Mouse (Mus musculus) forebrain, embryonic 14.5 days (tissue): ENCODE data around the gene Olfr441. TPM values are rescaled to one million over a fixed set of nuclear protein-coding genes. Genes with fewer than 3 reads are reported as not detected.
"Not testable (repeated sequence)": the region's sequence is repeated elsewhere in the genome, so short reads cannot be mapped to it uniquely, and the experiment has no call there.

Source experiments
- ATAC-seq: fragments of 200-750 bp; cut with Nextera tagmentation; 2 replicates; pipeline ENCODE4 v1.8.0; 2017; ENCODE audit warnings: mild to moderate bottlenecking, moderate library complexity
- DNase-seq: peaks from one replicate; pipeline ENCODE4 v3.0.0-alpha.2; 2015; ENCODE audit warnings: low spot score
- H3K27ac ChIP-seq: fragments of 300-500 bp; sonication (generic); 2 replicates; pipeline ENCODE4 v1.5.1; 2014; ENCODE audit warnings: low read depth, mild to moderate bottlenecking, control low read depth, low read length, moderate library complexity
- H3K27me3 ChIP-seq: fragments of 300-500 bp; sonication (generic); replicated peaks from 2 replicates; pipeline ENCODE4 v1.6.1; 2014; ENCODE audit warnings: low read length, control low read depth, mixed read lengths; ENCODE audit not compliant: control insufficient read depth, insufficient read depth
- H3K36me3 ChIP-seq: fragments of 300-500 bp; sonication (generic); 2 replicates; pipeline ENCODE4 v1.6.1; 2014; ENCODE audit warnings: low read length, control low read depth; ENCODE audit not compliant: control insufficient read depth, insufficient read depth
- H3K4me1 ChIP-seq: fragments of 300-500 bp; sonication (generic); 2 replicates; pipeline ENCODE4 v1.6.1; 2014; ENCODE audit warnings: antibody characterized with exemption, low read length, control low read depth; ENCODE audit not compliant: control insufficient read depth, insufficient read depth
- H3K4me2 ChIP-seq: fragments of 300-500 bp; sonication (generic); 2 replicates; pipeline ENCODE4 v1.6.1; 2014; ENCODE audit warnings: mild to moderate bottlenecking, control low read depth, low read length
- H3K4me3 ChIP-seq: fragments of 300-500 bp; sonication (generic); 2 replicates; pipeline ENCODE4 v1.5.1; 2014; ENCODE audit warnings: low read depth, low read length, control low read depth
- H3K9ac ChIP-seq: fragments of 300-500 bp; sonication (generic); 2 replicates; pipeline ENCODE4 v1.6.1; 2014; ENCODE audit warnings: mild to moderate bottlenecking, low read length, control low read depth, moderate library complexity
- H3K9me3 ChIP-seq: fragments of 300-500 bp; sonication (generic); replicated peaks from 2 replicates; pipeline ENCODE4 v1.6.1; 2016; ENCODE audit warnings: low read length, control low read depth, mixed read lengths; ENCODE audit not compliant: control insufficient read depth
- WGBS: fragments of 180-500 bp; shearing (Covaris S2); extraction: QIAGEN DNeasy Blood & Tissue Kit; methylation state at CpG from one replicate; pipeline ENCODE4 v1.1.7; 2014; 5-methylcytosine and 5-hydroxymethylcytosine counted together
- polyA plus RNA-seq: library from polyadenylated mRNA; unstranded; fragments of >200 nt; fragmentation: Nextera tagmentation; extraction: Ambion mirVana; gene quantifications from 2 replicates; pipeline ENCODE4 v1.2.1, GENCODE M21; 2014

The Olfr441 gene
- not detected in 2 replicates for polyA plus RNA-seq

DNA sequence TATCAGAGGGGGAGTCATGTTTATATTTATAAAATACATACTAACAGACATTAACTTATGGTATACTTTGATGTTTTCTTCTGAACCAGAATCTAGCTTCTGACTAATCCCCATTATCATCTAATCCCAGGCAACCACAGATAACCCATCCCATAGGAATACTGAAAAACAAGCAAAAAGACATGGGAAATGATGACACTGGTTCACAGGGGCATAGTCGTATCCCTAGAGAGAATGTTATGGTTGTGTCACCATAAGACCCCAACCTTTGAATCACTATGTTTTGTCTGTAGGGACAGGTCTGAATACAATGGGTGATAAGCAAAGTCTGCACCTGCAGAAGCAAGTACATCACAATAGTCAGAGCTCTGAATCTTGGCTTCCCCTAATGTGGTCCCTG, at the start of gene Olfr441:
Gene Olfr441 (plus strand): TSS at position 301 of the 400 bp plus-strand sequence.
- H3K27ac ChIP-seq, H3K36me3 ChIP-seq, H3K27me3 ChIP-seq, H3K4me1 ChIP-seq, ATAC-seq, H3K4me3 ChIP-seq, DNase-seq, H3K9me3 ChIP-seq, H3K9ac ChIP-seq, H3K4me2 ChIP-seq: not testable (repeated sequence)
- WGBS, result 86% methylated on average over 1 of the region's 1 CpGs

DNA sequence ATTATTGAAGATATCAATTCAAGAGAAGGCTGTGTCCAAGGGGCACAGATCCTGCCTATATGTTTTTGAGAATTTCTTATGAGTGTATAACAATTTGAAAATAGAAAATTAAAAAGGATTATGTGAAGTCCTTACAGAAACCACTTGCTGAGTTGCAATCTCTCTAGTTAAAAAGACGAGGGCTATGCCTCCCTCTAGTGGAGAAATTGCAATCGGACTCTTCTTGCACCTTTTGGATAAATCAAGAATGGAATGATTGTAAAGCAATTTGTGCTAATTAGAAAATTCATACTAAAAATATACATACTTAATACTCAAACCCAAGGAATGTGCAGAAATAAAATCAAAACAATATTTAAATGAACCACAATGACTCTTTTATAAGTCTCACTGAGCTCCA, 27.4 kb upstream of the Olfr441 start:
- H3K9ac ChIP-seq, result no peak overlapping the region
- H3K4me3 ChIP-seq, result no peak overlapping the region
- no peaks in the 10 kb centered on the region for H3K4me1 ChIP-seq
- WGBS, result 19% methylated on average over 2 of the region's 2 CpGs
- DNase-seq (peak; percentile 50), ATAC-seq (no peak)
- no peak overlapping the region for H3K4me2 ChIP-seq
- no peaks in the 10 kb centered on the region for H3K9me3 ChIP-seq
- H3K36me3 ChIP-seq, result no peaks in the 10 kb centered on the region
- H3K27ac ChIP-seq, result no peak overlapping the region
- H3K27me3 ChIP-seq, result no peaks in the 10 kb centered on the region

DNA sequence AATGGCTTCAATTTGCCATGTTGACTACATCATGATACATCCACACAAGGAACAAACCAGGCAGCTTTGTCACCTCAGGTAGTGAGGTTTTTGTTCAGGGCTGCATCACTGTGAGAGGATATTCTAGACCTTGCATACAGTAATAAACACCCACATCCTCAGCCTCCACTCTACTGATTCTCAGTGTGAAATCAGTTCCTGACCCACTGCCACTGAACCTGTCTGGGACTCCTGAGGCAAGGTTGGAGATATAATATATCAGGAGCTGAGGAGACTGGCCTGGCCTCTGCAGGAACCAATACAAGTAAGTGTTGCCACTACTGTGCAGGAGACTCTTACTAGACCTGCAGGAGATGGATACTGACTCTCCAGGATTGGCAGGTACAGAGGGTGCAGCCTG, 24.8 kb upstream of the Olfr441 start:
- H3K27ac ChIP-seq, H3K4me1 ChIP-seq, H3K9me3 ChIP-seq, H3K36me3 ChIP-seq, H3K4me3 ChIP-seq, DNase-seq, H3K27me3 ChIP-seq, ATAC-seq, H3K4me2 ChIP-seq, H3K9ac ChIP-seq: not testable (repeated sequence)

DNA sequence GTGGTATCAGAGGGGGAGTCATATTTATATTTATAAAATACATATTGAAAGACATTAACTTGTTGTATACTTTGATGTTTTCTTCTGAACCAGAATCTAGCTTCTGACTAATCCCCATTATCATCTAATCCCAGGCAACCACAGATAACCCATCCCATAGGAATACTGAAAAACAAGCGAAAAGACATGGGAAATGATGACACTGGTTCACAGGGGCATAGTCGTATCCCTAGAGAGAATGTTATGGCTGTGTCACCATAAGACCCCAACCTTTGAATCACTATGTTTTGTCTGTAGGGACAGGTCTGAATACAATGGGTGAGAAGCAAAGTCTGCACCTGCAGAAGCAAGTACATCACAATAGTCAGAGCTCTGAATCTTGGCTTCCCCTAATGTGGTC, 40.1 kb downstream of the Olfr441 start, which contains the start of gene Olfr237-ps1:
Gene Olfr237-ps1 (plus strand): TSS at position 301 of the 400 bp plus-strand sequence.
- H3K27ac ChIP-seq, H3K4me1 ChIP-seq, ATAC-seq, H3K36me3 ChIP-seq, DNase-seq, H3K4me3 ChIP-seq, H3K27me3 ChIP-seq, H3K9me3 ChIP-seq, H3K4me2 ChIP-seq, H3K9ac ChIP-seq: not testable (repeated sequence)
- 89% methylated on average over 2 of the region's 2 CpGs for WGBS

DNA sequence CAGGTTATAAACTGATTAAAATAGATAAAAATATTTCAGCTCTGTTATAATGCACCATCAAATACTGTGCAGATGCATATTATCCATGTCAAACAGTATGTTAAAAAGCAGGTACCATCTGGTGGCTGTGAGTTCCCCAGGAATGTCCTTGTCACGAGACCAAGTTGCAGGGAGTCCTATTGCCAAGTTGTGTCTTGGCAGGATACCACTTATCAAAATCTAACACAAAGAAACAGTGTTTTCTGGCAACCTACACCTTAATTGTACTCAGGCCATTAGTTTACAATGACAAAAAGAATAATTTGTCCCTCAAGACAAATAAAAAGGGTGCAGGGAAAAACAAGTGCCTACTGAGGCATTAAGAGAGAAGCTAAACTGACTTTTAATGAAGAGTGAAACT, 53.3 kb downstream of the Olfr441 start:
- no peak for ATAC-seq
- DNase-seq, result peak; percentile 26
- H3K4me2 ChIP-seq, result no peak overlapping the region

DNA sequence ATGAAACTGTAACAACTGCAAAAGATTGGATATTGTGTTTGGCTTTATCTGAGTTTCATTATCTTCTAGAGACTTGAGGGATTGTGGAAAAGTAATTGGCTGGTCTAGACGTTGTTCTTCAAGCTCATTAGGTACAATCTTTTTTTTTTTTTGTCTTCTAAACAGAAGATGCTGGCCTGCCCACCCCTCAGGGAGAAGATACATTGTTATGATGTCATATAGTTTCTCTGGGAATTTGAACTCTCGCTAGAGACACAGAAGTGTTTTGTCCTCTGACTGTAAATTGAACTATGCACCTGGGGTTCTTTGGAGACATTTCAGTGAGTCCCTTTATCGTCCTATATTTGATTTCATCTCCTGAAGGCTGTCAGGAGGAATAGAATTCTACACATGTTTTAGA, 56.8 kb downstream of the Olfr441 start, which contains the start of gene Olfr437:
Gene Olfr437 (plus strand): TSS at position 301 of the 400 bp plus-strand sequence.
- ATAC-seq, result no peak
- no peaks in the 10 kb centered on the region for H3K27me3 ChIP-seq
- no peak for DNase-seq
- H3K36me3 ChIP-seq, result no peaks in the 10 kb centered on the region
- H3K9ac ChIP-seq, result no peak within 1 kb of the TSS
- H3K27ac ChIP-seq, result no peak within 1 kb of the TSS
- no peak within 1 kb of the TSS for H3K4me2 ChIP-seq
- no peak within 1 kb of the TSS for H3K4me3 ChIP-seq
- no peaks in the 10 kb centered on the region for H3K9me3 ChIP-seq
- WGBS, result 70% methylated on average over 3 of the region's 3 CpGs
- H3K4me1 ChIP-seq, result no peaks in the 10 kb centered on the region

More for the DNA sequence above, 53.3 kb downstream of the Olfr441 start:
- WGBS, result 30% methylated on average over 1 of the region's 1 CpGs
- Histone ChIP-seq H3K27me3 (no peaks in the 10 kb centered on the region), H3K9me3 (no peaks in the 10 kb centered on the region), H3K27ac (no peak overlapping the region), H3K4me1 (no peaks in the 10 kb centered on the region), H3K36me3 (no peaks in the 10 kb centered on the region), H3K4me3 (no peak overlapping the region), H3K9ac (no peak overlapping the region)

DNA sequence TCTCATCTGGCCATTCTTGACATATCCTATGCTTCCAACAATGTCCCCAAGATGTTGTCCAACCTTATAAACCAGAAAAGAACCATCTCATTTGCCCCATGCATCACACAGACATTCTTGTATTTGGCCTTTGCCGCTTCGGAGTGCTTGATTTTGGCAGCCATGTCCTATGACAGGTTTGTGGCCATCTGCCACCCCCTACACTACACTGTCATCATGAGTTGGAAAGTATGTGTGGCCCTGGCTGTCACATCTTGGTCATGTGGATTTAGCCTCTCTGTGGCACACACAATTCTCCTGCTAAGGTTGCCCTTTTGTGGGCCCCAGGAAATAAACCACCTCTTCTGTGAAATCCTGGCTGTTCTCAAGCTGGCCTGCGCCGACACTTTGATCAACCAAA, 61.1 kb downstream of the Olfr441 start:
- no peaks in the 10 kb centered on the region for H3K4me1 ChIP-seq
- no peak overlapping the region for H3K4me2 ChIP-seq
- no peak overlapping the region for H3K9ac ChIP-seq
- WGBS, result 91% methylated on average over 4 of the region's 4 CpGs
- ATAC-seq (no peak), DNase-seq (no peak)
- H3K27ac ChIP-seq, result no peak overlapping the region
- no peaks in the 10 kb centered on the region for H3K27me3 ChIP-seq
- no peaks in the 10 kb centered on the region for H3K9me3 ChIP-seq
- no peak overlapping the region for H3K4me3 ChIP-seq
- H3K36me3 ChIP-seq, result no peaks in the 10 kb centered on the region

Other genes with a start within 250 kb of the Olfr441 start
- not detected in 2 replicates for gene Olfr448, start 215.9 kb upstream of the Olfr441 start, polyA plus RNA-seq
- not detected in 2 replicates for gene Olfr447, start 197.5 kb upstream of the Olfr441 start, polyA plus RNA-seq
- not detected in 2 replicates for gene Olfr446, start 185.0 kb upstream of the Olfr441 start, polyA plus RNA-seq
- not detected in 2 replicates for gene Olfr444, start 157.3 kb upstream of the Olfr441 start, polyA plus RNA-seq
- gene Olfr237-ps1, start 40.2 kb downstream of the Olfr441 start, polyA plus RNA-seq, result not detected in 2 replicates
- gene Olfr437, start 56.9 kb downstream of the Olfr441 start, polyA plus RNA-seq, result not detected in 2 replicates
- not detected in 2 replicates for gene Olfr13, start 65.8 kb downstream of the Olfr441 start, polyA plus RNA-seq
- gene Olfr435, start 90.8 kb downstream of the Olfr441 start, polyA plus RNA-seq, result not detected in 2 replicates
- not detected in 2 replicates for gene Olfr434, start 106.7 kb downstream of the Olfr441 start, polyA plus RNA-seq
- gene Olfr47, start 125.2 kb downstream of the Olfr441 start, polyA plus RNA-seq, result not detected in 2 replicates
- 1.2 and 1.4 TPM in 2 replicates for gene Arhgef5, start 159.2 kb downstream of the Olfr441 start, polyA plus RNA-seq
- gene Nobox, start 203.2 kb downstream of the Olfr441 start, polyA plus RNA-seq, result not detected in 2 replicates